Mouse (Mus musculus) ES-E14 (cell line): ENCODE measurements at regions not wholly inside any gene's neighbourhood (a gene's known extent, or its start where the extent isn't known, plus 50 kb on each side); places are given as distances from the start of the nearest gene placed in this dataset.

Source experiments
- HCFC1 ChIP-seq: IDR thresholded peaks from 2 replicates; pipeline ENCODE4 v1.6.1; 2012; ENCODE audit warnings: low read length, inconsistent platforms, borderline replicate concordance; ENCODE audit not compliant: insufficient read depth
- ZNF384 ChIP-seq: IDR thresholded peaks from 2 replicates; pipeline ENCODE4 v1.6.1; 2012; ENCODE audit warnings: low read depth, low read length, inconsistent platforms

- no peak for TF ChIP-seq ZNF384
- TF ChIP-seq HCFC1 = no peak
Observed at GRCm38 (mm10) chr10:16633236-16633635, 1089.8 kb upstream of the Cited2 start.
